Mouse (Mus musculus): ENCODE measurements around the gene Abr.

DNA sequence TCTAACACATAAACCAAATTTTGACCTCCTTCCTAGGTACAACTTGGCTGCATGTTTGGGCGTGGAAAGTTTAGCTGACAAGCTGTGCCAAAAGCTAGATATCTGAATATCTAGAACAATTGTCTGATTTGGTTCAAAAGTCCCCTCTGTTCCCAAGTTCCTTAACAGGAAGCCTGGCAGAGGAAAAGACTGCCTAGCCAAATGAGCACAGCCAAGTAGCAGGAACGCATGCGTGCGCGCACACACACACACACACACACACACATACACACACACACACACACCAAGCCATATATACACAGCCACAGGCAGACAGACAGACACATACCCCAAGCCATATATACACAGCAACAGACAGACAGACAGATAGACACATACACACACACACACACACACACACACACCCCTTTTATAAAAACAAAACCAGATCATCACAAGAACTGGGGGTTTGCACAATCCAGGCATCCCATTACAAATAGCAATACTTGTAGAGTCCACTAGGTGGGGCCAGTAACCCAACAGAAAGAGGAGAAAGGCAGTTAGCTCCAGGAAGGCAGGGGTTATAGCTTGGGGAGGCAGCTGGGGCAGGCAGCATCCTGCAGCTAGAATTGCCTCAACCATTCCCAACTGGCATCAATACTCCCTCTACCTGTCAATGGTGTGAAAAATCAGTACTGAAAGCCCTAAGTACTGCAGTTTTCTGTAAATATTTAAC lies 115.4 kb downstream of the Abr start:
- no peak for TF ChIP-seq POLR2AphosphoS2 (IDR thresholded peaks at IDR 0.05; ENCODE audit: insufficient read length, low read depth)
- TF ChIP-seq POLR2A (IDR thresholded peaks at IDR 0.05; ENCODE audit: insufficient read length, low read depth), result no peak
- TF ChIP-seq USF1 (IDR thresholded peaks at IDR 0.05; ENCODE audit: low read depth), result no peak
- no peak for TF ChIP-seq MAX (IDR thresholded peaks at IDR 0.05; ENCODE audit: low read depth)
- no peak for TF ChIP-seq MYOD1 (IDR thresholded peaks at IDR 0.05; ENCODE audit: control insufficient read depth in 1 of 3, insufficient read length in 2 of 3, low read depth in 2 of 3)
- no peak for TF ChIP-seq TCF12 (IDR thresholded peaks at IDR 0.05; ENCODE audit: insufficient read depth, poor library complexity, severe bottlenecking)
